Mouse (Mus musculus) forebrain, embryonic 14.5 days (tissue): ENCODE measurements around the gene Ulk4. TPM values are rescaled to one million over a fixed set of nuclear protein-coding genes. Genes with fewer than 3 reads are reported as not detected.

Source experiments
- ATAC-seq: fragments of 200-750 bp; cut with Nextera tagmentation; 2 replicates; pipeline ENCODE4 v1.8.0; 2017; ENCODE audit warnings: mild to moderate bottlenecking, moderate library complexity
- DNase-seq: peaks from one replicate; pipeline ENCODE4 v3.0.0-alpha.2; 2015; ENCODE audit warnings: low spot score
- H3K27ac ChIP-seq: fragments of 300-500 bp; sonication (generic); 2 replicates; pipeline ENCODE4 v1.5.1; 2014; ENCODE audit warnings: low read depth, mild to moderate bottlenecking, control low read depth, low read length, moderate library complexity
- H3K27me3 ChIP-seq: fragments of 300-500 bp; sonication (generic); replicated peaks from 2 replicates; pipeline ENCODE4 v1.6.1; 2014; ENCODE audit warnings: low read length, control low read depth, mixed read lengths; ENCODE audit not compliant: control insufficient read depth, insufficient read depth
- H3K36me3 ChIP-seq: fragments of 300-500 bp; sonication (generic); 2 replicates; pipeline ENCODE4 v1.6.1; 2014; ENCODE audit warnings: low read length, control low read depth; ENCODE audit not compliant: control insufficient read depth, insufficient read depth
- H3K4me1 ChIP-seq: fragments of 300-500 bp; sonication (generic); 2 replicates; pipeline ENCODE4 v1.6.1; 2014; ENCODE audit warnings: antibody characterized with exemption, low read length, control low read depth; ENCODE audit not compliant: control insufficient read depth, insufficient read depth
- H3K4me2 ChIP-seq: fragments of 300-500 bp; sonication (generic); 2 replicates; pipeline ENCODE4 v1.6.1; 2014; ENCODE audit warnings: mild to moderate bottlenecking, control low read depth, low read length
- H3K4me3 ChIP-seq: fragments of 300-500 bp; sonication (generic); 2 replicates; pipeline ENCODE4 v1.5.1; 2014; ENCODE audit warnings: low read depth, low read length, control low read depth
- H3K9ac ChIP-seq: fragments of 300-500 bp; sonication (generic); 2 replicates; pipeline ENCODE4 v1.6.1; 2014; ENCODE audit warnings: mild to moderate bottlenecking, low read length, control low read depth, moderate library complexity
- H3K9me3 ChIP-seq: fragments of 300-500 bp; sonication (generic); replicated peaks from 2 replicates; pipeline ENCODE4 v1.6.1; 2016; ENCODE audit warnings: low read length, control low read depth, mixed read lengths; ENCODE audit not compliant: control insufficient read depth
- WGBS: fragments of 180-500 bp; shearing (Covaris S2); extraction: QIAGEN DNeasy Blood & Tissue Kit; methylation state at CpG from one replicate; pipeline ENCODE4 v1.1.7; 2014; 5-methylcytosine and 5-hydroxymethylcytosine counted together
- polyA plus RNA-seq: library from polyadenylated mRNA; unstranded; fragments of >200 nt; fragmentation: Nextera tagmentation; extraction: Ambion mirVana; gene quantifications from 2 replicates; pipeline ENCODE4 v1.2.1, GENCODE M21; 2014

Ulk4 gene
- polyA plus RNA-seq, 1 experiment from 2014 or later = 131 TPM

DNA sequence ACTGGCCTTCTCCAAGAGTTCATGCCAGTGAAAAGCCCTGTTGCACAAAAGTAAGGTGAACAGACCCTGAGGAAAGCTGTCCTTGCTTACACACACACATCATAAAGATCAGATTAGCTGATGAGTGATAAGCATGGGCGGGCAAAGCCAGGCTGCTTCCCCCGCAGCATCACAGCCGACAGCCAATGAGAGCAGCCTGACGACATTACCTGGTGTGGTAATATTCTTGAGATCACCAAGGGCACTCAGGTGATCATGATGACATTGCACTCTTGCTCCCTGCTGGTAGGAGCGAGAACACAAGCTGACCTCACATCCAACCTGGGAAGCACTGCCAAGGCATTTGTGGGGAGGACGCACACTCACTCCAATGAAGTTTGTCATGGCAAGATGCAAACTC, 104.9 kb downstream of the Ulk4 start:
- no peak overlapping the region for H3K9ac ChIP-seq
- H3K27me3 ChIP-seq = no peaks in the 10 kb centered on the region
- no peak overlapping the region for H3K27ac ChIP-seq
- H3K36me3 ChIP-seq = no peaks in the 10 kb centered on the region
- H3K9me3 ChIP-seq = no peaks in the 10 kb centered on the region
- WGBS = 93% methylated on average over 6 of the region's 6 CpGs
- ATAC-seq = no peak
- no peak overlapping the region for H3K4me3 ChIP-seq
- DNase-seq = no peak
- H3K4me2 ChIP-seq = no peak overlapping the region
- no peaks in the 10 kb centered on the region for H3K4me1 ChIP-seq

DNA sequence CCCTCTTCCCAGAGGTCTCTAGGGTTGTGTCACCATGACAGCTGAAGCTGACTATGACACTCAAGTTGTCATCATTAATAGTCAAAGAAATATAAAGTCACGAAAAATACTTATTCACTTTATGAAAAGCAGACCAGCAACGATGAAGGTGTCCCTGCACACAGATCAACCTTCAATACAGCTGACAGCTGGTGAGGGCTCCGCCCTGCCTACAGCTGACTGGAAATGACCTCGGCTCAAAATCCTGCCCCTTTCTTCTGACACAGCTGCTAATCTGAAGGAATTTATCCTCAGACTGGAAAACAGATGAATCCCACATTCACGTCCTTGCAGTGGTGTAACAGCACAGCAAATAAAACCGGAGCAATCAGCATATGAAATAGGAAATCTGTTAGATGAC, 105.4 kb downstream of the Ulk4 start:
- Histone ChIP-seq H3K9me3 (no peaks in the 10 kb centered on the region), H3K4me2 (no peak overlapping the region), H3K36me3 (no peaks in the 10 kb centered on the region), H3K9ac (no peak overlapping the region), H3K4me1 (no peaks in the 10 kb centered on the region), H3K4me3 (no peak overlapping the region), H3K27me3 (no peaks in the 10 kb centered on the region), H3K27ac (no peak overlapping the region)
- DNase-seq (no peak), ATAC-seq (no peak)
- 83% methylated on average over 6 of the region's 6 CpGs for WGBS

DNA sequence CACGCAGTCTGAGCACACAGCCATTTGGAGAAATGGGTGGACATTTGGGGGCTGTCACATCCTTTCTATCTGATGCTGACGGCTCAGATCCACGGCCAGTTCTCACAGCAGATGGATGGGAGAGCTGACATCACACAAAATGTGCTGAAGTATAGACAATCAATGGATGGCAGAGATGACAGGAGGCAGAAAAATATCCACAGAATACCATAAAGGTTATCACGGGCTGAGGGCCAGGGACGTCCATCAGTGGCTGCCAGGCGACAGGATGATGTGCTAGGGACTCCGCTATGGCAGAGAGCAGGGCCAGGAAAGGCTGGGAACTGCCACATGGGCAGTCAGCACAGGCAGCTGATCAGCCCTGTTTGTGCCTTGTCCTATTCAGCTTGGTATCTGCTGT, 112.4 kb downstream of the Ulk4 start:
- Histone ChIP-seq H3K27ac (peak overlapping the region; percentile 75), H3K9me3 (no peaks in the 10 kb centered on the region; the same call in 1 of the 2 replicates), H3K9ac (no peak overlapping the region), H3K4me1 (no peaks in the 10 kb centered on the region), H3K36me3 (no peaks in the 10 kb centered on the region), H3K4me2 (no peak overlapping the region), H3K4me3 (no peak overlapping the region), H3K27me3 (no peaks in the 10 kb centered on the region)
- DNase-seq = peak; percentile 61
- peak; percentile 66; the same call in 1 of the 2 replicates for ATAC-seq
- WGBS = 75% methylated on average over 7 of the region's 7 CpGs

DNA sequence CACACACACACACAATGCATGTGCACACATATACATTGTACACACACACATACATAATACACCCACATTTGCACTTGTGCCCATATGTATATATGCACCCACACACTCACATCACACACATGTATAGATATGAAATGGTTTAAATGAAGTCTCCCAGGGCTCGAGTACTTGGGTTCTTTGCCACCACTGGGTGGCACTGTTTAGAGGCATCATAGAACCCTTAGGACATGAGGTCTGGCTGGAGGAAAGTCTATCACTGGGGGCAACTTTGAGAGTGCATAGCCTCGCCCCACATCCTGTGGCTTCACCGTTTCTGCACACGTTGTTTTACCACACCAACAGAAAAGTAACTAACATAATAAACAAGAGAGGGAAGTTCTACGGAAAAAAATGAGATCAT, 114.2 kb downstream of the Ulk4 start:
- Histone ChIP-seq H3K4me2 (no peak overlapping the region), H3K27ac (no peak overlapping the region), H3K4me1 (no peaks in the 10 kb centered on the region), H3K36me3 (no peaks in the 10 kb centered on the region), H3K4me3 (no peak overlapping the region), H3K9ac (no peak overlapping the region), H3K27me3 (no peaks in the 10 kb centered on the region), H3K9me3 (no peaks in the 10 kb centered on the region; the same call in 1 of the 2 replicates)
- ATAC-seq (no peak), DNase-seq (peak; percentile 49)
- 57% methylated on average over 5 of the region's 5 CpGs for WGBS

DNA sequence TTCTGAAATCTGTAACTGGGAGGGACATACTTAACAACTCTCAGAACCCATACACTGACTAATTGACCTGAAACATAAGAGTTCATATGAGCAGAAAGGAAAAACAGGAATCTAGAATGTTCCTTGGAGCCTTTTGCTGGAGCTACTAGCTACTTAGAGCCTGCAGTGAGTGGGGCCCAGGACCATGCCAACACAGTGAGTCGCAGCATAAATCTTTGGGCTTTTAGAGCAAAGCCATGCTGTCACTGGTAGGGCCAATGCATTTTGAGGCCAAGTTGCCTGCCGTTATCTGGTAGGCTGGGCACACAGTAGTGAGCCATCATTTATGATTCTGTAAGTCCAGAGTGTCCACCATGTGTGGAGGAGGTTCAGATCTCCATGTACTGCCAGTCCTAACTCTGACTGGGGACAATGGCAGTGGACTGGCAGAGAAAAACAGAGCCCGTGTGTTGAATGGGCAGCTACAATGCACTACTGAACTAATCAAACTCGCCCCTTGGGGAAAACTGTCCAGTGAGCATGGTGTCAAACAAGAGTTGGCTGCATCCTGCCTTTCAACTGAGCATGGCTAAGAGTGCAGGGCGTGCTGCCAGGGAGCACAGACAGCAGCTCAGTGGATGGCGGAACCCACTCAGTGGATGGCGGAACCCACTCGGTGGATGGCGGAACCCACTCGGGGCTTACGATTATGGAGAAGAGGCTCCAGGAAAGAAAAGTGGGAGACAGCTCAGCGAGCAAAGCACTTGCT, 115.0 kb downstream of the Ulk4 start:
- Histone ChIP-seq H3K4me2 (no peak overlapping the region), H3K27ac (no peak overlapping the region), H3K9ac (no peak overlapping the region), H3K4me1 (no peaks in the 10 kb centered on the region), H3K4me3 (no peak overlapping the region), H3K27me3 (no peaks in the 10 kb centered on the region), H3K36me3 (no peaks in the 10 kb centered on the region), H3K9me3 (no peaks in the 10 kb centered on the region; the same call in 1 of the 2 replicates)
- DNase-seq = no peak
- no peak for ATAC-seq
- WGBS = 89% methylated on average over 12 of the region's 12 CpGs

DNA sequence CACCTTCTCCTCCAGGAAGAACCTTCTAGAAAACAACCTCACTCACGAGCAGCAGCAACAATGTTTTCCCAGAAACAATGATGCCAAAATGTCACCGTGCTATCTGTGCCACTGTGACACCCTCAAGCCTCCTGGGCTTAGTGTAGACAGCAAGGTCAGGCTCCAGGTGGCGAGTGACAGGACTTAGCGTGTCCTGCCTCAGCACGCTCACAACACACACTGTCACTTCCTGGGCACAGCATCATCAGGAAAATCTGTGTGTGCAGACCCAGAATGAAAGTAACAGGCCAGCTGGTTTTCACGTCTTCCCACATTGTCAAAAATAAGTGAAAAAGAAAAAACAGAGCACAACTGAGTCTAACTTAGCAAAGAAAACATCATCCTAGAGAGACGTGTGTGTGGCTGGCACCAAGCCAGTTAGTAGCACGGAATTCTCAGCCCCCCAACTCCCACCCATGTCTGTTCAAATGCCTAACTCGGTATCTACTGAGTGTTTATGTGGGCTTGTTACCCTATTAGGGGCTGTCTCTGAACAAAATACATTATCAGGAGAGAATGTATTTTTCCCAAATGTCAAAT, 120.7 kb downstream of the Ulk4 start:
- H3K4me1 ChIP-seq = no peaks in the 10 kb centered on the region
- no peak; the same call in 1 of the 2 replicates for ATAC-seq
- H3K9me3 ChIP-seq = no peaks in the 10 kb centered on the region
- H3K4me3 ChIP-seq = no peak overlapping the region
- WGBS = 69% methylated on average over 9 of the region's 9 CpGs
- no peaks in the 10 kb centered on the region for H3K27me3 ChIP-seq
- no peaks in the 10 kb centered on the region for H3K36me3 ChIP-seq
- no peak overlapping the region for H3K27ac ChIP-seq
- H3K4me2 ChIP-seq = no peak overlapping the region
- peak; percentile 37 for DNase-seq
- H3K9ac ChIP-seq = no peak overlapping the region

DNA sequence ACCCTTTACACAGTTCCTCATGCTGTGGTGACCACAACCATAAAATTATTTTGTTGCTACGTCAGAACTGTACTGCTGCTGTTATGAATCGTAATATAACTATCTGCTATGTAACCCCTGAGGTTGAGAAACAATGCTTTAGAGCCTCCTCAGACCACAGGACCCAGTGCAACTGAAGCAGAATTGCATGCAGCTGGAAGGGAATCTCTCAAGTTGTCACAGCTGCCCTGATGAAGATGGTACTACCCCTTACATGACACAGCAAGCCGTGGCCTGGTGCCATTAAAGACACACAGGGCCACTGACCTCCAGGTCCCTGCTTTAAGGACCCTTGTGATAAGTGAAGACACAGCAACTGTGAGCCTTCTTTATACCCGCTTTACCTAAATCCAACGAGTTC, 123.7 kb downstream of the Ulk4 start:
- 95% methylated on average over 5 of the region's 5 CpGs for WGBS
- Histone ChIP-seq H3K27me3 (no peaks in the 10 kb centered on the region), H3K4me1 (no peaks in the 10 kb centered on the region), H3K36me3 (no peaks in the 10 kb centered on the region), H3K27ac (no peak overlapping the region), H3K9ac (no peak overlapping the region), H3K4me3 (no peak overlapping the region), H3K9me3 (no peaks in the 10 kb centered on the region), H3K4me2 (no peak overlapping the region)
- ATAC-seq (no peak), DNase-seq (no peak)

DNA sequence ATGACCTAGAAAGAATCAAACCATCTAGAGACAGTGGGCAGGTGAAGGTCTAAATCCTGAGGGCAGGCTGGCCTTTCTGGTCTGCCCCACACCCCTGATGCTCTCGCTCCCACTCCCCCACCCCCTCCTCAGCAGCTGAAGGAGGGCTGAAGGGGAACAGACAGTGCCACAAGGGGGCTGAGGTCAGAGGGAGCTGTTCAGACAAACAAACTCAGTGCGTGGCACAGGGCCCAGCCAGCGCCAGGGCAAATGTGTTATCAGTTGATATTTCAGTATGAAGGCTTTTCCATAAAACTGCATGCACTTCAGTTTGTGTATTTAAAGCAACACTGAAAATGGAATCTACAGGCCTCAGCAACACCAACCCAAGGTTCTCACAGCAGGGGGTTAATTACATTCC, 128.4 kb downstream of the Ulk4 start:
- H3K9me3 ChIP-seq = no peaks in the 10 kb centered on the region
- H3K9ac ChIP-seq = no peak overlapping the region
- no peak overlapping the region for H3K27ac ChIP-seq
- H3K36me3 ChIP-seq = no peaks in the 10 kb centered on the region
- no peak for ATAC-seq
- no peak for DNase-seq
- H3K4me2 ChIP-seq = no peak overlapping the region
- WGBS = 22% methylated on average over 3 of the region's 3 CpGs
- no peak overlapping the region for H3K4me3 ChIP-seq
- no peaks in the 10 kb centered on the region for H3K27me3 ChIP-seq
- no peaks in the 10 kb centered on the region for H3K4me1 ChIP-seq

DNA sequence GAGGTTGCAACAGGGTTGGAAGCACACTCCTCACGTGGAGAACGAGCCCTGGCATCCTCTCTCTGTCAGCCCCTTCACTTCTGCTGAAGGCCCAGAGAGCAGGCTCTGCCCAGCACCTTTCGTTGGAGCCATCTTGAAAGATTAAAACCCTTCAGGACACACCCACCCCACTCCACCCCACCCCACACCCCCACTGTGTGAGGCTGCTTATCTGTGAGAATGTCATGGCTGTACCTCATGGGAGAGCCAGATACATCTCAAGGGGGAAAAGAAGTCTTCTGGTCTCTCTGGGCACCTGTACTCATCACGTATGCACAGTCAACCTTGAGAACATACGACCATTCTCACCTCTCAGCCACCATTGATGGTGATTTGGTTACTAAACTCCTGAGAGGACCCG, 133.8 kb downstream of the Ulk4 start:
- Histone ChIP-seq H3K4me1 (no peaks in the 10 kb centered on the region), H3K36me3 (no peaks in the 10 kb centered on the region), H3K27ac (no peak overlapping the region), H3K4me3 (no peak overlapping the region), H3K27me3 (no peaks in the 10 kb centered on the region), H3K9ac (no peak overlapping the region), H3K4me2 (no peak overlapping the region), H3K9me3 (no peaks in the 10 kb centered on the region)
- DNase-seq (no peak), ATAC-seq (no peak)
- WGBS = 85% methylated on average over 6 of the region's 6 CpGs
